Mouse (Mus musculus): ENCODE data around the gene Ewsr1.
"Not testable (repeated sequence)": the region's sequence is repeated elsewhere in the genome, so short reads cannot be mapped to it uniquely, and the experiment has no call there.

The Ewsr1 gene

DNA sequence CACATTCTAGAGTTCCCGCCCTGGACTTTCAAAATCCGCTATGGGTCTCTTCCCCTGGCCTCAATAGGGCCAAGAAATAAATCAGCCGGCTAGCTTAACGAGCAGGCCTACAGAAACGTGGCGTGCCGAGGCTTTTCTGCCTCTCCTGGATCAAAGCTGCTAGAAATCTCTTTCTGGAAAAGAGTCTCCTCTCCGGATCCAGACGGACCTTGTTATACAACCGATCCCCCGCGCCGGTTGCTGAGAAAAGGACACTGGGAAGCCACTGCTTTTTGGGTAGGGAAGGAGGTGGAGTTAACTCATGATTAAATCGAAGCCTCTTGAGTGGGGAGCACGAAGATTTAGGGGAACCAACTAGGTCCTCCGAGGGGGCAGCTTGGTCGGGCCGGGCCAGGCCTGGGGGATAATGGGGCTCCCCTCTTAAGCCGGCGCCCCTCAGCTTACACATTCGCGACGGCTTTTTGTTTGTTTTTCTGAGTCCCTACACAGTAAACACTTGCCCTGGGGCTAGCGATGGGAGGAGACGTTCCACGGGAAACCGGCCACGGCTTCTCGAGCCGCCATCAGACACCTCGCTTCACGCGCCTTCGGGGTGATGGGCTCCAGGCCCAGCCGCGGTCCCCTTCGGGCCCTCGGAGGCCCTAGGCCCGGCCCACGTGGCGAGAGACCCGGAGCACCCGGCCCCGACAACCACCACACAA, 881 bp downstream of the Ewsr1 start:
- peak; percentile 44 to 56 for DNase-seq (ENCODE audit: low spot score in 2 of 2)

DNA sequence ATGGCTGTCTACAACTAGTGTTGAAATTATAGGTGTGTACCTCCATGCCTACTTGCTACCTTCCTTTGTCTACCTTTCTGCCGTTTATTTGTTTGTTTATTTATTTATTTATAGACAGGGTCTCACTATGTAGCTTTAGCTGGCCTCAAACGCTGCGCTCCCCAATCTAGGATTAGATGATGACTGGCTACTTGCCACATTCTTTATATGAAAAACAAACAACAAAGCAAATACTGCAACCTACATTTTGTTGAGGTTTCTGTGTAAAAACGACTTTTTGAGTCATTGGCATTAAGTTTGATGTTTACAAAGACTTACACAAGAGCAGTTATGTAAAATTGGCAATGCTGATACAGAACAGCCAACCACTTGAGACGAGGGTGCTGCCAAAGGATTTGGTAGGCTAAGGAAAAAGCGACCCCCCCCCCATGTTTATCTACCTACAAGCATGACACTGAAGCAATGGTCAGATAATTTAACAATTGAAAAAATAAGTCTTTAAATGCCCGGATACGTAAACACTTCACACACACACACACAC, 2.5 kb downstream of the Ewsr1 start:
- no peak for DNase-seq (ENCODE audit: low spot score in 2 of 2)

GRCm38 (mm10) chr11:5095877-5096276, 3.2 kb downstream of the Ewsr1 start:
- no peak for DNase-seq (ENCODE audit: low spot score in 2 of 2)

- DNase-seq (ENCODE audit: low spot score in 2 of 2), result no peak
Measured at GRCm38 (mm10) chr11:5091706-5092105, 7.4 kb downstream of the Ewsr1 start.

- DNase-seq (ENCODE audit: low spot score in 2 of 2), result no peak
Measured at GRCm38 (mm10) chr11:5089147-5089546, 9.9 kb downstream of the Ewsr1 start.

DNA sequence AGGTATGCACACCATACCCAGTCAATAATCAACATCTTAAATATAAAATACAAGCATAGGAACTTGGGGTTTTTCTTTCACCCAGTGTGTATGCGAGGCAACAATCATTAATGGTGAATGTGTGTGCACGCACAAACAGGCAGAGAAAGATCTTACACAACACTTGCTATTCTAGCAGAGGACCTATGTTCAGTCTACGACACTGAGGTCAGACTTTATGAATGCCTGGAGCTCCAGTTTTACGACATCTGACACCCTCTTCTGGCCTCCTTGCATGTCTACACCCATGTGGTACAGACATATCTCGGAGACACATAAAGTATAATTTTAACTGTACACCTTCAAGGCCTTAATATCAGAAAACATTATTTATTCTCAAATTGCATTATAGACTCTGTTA, 22.2 kb downstream of the Ewsr1 start:
- not testable (repeated sequence) for DNase-seq (ENCODE audit: low spot score in 2 of 2)

- no peak for DNase-seq (ENCODE audit: low spot score in 2 of 2)
Measured at GRCm38 (mm10) chr11:5075760-5076159, 23.3 kb downstream of the Ewsr1 start.

- peak in 1 of 2 experiments; percentile 19 for DNase-seq (ENCODE audit: low spot score in 2 of 2)
Measured at GRCm38 (mm10) chr11:5074882-5075281, 24.2 kb downstream of the Ewsr1 start.

DNA sequence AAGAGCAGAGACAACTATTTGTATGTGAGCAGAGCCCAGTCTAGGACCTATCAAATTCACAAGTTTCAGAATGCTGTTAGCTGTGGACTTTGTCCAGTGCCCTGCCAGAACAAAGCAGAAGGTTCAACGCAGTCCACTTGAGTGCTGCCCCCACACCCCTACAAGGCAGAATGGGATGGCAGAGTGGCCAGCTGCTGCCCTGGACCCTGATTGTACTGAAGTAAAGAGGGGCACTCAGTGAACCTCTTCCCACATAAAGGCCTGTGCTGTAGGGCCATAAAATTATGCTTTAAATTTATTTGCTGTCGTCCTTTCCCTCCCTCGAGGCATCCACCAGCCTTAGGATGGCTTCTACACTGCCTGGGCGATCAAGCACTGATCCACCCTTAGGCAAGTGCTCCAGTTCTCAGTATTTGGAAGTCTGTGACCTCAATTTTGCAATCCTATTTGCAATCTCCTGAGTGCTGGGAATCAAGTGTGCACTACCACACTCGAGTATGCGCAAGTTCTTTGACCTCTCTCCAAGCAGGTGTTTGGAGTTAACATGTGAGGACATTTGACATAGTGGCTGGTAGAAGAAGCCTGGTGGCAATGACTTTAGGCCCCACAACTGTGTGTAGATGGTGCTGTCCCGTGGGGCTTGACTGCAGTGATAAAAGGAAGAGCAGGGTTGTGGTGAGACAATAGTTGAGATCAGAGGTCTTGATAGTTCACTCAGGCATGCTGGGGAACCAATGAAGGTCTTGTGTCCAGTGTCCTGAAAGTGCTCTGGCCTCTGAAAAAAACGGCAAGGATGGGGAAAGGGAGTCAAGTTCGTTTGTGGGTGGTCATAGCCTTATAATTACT, 30.7 kb downstream of the Ewsr1 start:
- no peak for DNase-seq (ENCODE audit: low spot score in 2 of 2)

DNA sequence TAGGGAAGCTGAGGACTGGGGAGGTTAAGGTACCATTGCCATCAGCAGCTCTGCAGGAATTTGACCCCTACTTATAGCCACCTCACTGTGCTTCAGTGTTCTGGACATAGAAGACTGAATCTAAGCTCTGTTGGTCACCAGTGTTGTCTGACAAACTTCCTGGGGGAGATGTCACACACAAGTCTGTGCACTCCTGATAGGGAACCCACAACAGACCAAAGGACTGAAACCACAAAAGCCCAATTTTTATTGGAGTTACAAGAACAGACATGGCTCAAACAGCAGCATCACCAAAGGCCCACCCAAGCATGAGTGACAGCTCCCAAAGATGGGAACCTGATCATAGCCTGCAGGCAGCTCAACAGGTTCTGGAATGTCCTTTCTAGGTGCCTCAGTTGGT, 32.0 kb downstream of the Ewsr1 start:
- DNase-seq (ENCODE audit: low spot score in 2 of 2), result no peak

GRCm38 (mm10) chr11:5065056-5065821, 33.8 kb downstream of the Ewsr1 start, which contains the start of gene Gas2l1:
TSS of gene Gas2l1 (minus strand) at chr11:5065327.
- DNase-seq (ENCODE audit: low spot score in 2 of 2), result peak; percentile 86 to 90

GRCm38 (mm10) chr11:5064282-5065055, 34.6 kb downstream of the Ewsr1 start:
- DNase-seq (ENCODE audit: low spot score in 2 of 2), result peak in 1 of 2 experiments; percentile 23

- DNase-seq (ENCODE audit: low spot score in 2 of 2), result peak in 1 of 2 experiments; percentile 18
Measured at GRCm38 (mm10) chr11:5063561-5064281, 35.3 kb downstream of the Ewsr1 start.

- DNase-seq (ENCODE audit: low spot score in 2 of 2), result no peak
Measured at GRCm38 (mm10) chr11:5062860-5063505, 36.1 kb downstream of the Ewsr1 start.

- DNase-seq (ENCODE audit: low spot score in 2 of 2), result no peak
Measured at GRCm38 (mm10) chr11:5062326-5062725, 36.7 kb downstream of the Ewsr1 start.

DNA sequence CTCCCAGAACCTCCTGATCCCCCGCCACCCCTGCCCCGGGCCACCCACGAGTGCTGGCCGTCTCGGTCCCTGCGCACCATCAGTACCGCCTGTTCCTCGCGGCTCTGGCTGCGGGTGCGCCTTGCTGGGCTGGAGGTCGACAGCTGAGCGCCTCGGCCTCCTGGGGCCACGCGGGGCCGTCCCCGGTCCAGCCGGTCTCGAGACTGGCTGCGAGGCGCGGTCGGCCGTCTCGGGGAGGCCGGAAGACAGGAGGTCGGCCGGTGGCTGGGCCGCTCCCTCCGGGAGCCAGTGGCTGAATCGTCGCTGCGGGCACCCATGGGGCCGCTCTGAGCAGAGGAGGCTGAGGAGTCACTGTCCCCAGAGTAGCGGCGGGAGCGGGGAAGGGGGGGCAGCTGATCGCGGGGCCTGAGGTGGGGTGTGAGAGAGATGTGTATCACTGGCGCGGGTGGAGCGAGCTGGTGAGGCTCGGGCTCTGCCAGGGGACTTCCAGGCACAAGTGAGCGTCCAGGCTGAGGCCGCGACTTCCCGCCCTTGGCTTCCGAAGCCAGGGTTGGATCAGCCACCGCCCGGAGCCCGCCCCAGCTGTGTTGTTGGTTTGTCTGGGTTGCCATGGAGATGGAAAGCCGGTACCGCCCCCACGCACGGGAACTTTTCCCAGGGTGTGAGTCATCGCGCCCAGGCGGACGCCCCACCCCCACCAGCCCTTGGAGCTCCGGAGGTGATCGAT, 37.5 kb downstream of the Ewsr1 start:
- peak; percentile 96 to 98 for DNase-seq (ENCODE audit: low spot score in 2 of 2)

DNA sequence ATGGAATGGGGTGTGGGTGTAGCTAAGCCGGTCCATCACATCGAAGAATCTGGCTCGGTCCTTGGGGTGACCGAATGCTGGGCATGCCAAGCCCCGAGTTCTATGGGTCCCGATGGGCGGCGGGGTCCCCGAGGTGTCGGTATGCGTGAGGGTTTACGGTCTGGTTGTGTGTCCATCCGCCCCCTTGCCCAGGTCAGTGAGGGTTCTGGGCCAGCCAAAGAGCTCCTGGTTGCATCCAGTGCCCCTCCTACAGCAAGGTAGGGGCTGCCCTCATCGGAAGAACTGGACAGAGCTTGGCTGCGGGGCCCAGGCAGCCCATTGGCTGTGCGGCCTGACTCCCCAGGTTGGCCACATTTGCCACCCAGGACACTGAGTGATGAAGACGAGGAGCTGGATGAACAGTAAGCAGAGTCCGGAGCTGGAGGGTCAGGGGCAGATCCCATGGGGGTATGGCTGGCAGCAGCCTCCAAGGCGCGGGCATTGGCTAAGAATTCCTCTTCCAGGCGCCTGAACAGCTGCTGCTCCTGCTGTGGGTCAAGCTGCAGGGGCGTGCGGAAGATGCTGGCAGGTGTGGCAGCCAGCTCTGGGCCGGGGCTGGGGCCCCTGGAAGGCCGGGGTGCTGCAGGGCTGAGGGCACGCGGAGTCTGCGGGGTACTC, 38.2 kb downstream of the Ewsr1 start:
- peak in 1 of 2 experiments; percentile 11 for DNase-seq (ENCODE audit: low spot score in 2 of 2)

- DNase-seq (ENCODE audit: low spot score in 2 of 2), result peak in 1 of 2 experiments; percentile 14
Measured at GRCm38 (mm10) chr11:5059704-5060156, 39.3 kb downstream of the Ewsr1 start.

GRCm38 (mm10) chr11:5059230-5059629, 39.8 kb downstream of the Ewsr1 start:
- no peak for DNase-seq (ENCODE audit: low spot score in 2 of 2)

Measured in heart, adult 9 months (tissue).